Mouse (Mus musculus): ENCODE results near the gene Slc35e3.
"Not testable (repeated sequence)": the region's sequence is repeated elsewhere in the genome, so short reads cannot be mapped to it uniquely, and the experiment has no call there.

Gene Slc35e3

DNA sequence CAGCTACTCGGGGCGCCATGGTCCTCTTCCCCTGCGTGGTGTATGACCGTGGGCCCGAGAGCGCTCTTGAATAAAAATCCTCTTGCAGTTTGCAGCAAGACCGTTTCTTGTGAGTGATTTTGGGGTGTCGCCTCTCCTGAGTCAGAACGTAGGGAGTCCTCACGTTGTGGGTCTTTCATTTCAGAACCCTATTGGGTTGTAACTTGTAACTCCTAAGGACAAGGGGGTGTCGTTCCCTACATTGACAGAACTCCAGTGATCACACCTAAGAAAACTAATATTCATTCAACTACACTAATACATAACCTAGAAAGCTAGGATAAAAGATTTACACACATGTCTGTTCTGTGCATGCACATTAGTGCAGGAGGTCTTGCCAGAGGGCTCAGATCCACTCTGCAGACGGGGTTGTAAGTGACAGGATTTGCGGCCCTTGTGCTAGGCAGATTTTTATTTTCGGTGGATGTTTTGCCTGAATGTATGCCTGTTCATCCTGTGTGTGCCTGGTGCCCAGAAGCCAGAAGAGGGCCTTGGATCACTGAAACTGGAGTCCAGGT is 3.7 kb upstream of the Slc35e3 start:
- no peak for DNase-seq (ENCODE audit: low spot score)

DNA sequence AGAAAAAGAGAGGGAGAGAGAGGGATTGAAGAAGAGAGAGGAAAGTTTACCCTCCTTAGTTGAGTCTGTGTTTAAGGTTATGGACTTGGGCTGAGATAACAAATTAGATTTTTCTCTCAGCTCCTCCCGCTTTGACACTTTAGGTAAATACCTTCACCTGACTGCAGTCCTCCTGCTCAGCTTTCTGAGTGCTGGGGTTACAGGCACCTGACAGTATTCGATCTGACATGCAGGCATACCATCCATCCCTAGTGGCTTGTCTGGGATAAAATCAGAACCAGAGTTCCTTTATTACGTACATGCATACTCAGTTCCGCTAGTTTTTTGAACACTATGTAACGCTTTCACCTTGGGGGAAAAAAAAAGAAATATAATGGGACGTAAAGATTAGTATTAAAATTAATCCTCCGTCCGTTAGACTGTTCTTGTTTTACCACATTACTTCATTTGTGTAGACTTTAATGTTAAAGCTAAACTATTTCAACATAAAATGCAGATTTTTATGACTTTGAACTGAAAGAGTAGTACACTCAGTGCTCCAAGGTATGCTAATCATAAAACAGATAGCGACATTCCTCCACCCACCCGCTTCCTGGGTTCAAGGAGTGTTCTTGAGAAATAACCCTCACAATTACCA is 3.0 kb upstream of the Slc35e3 start:
- no peak for DNase-seq (ENCODE audit: low spot score)

DNA sequence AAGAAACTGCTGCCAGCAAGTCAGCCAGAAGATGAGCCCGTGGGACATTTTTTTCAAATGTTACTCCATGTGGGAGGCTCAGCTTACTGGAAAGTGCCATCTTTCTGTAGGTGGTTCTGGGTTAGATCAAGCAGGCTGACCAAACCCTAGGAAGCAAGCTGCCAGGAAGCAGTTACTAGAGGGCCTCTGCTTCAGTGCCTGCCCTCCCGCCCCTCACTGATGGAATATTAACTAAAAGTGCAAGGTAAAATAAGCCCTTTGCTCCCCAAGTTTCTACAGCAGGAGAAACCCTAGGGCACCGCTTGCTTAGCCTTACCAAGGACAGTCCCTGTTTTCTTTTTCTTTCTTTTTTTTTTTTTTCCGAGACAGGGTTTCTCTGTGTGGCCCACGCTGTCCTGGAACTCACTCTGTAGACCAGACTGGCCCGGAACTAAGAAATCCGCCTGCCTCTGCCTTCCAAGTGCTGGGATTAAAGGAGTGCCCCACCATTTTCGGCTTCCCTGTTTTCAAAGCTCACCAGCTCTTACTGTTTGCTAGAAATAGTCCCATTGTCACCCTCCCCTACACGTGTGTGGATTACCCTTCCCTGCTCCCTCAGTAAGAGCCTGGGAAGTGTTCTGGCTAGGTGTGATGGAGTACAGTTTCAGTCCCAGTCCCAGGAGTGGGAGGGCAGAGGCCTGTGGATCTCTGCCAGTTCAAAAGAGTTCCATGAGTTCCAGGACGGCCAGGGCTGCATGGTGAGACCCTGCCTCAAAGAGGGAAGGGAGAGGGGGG is 2.3 kb upstream of the Slc35e3 start:
- no peak for DNase-seq (ENCODE audit: low spot score)

DNA sequence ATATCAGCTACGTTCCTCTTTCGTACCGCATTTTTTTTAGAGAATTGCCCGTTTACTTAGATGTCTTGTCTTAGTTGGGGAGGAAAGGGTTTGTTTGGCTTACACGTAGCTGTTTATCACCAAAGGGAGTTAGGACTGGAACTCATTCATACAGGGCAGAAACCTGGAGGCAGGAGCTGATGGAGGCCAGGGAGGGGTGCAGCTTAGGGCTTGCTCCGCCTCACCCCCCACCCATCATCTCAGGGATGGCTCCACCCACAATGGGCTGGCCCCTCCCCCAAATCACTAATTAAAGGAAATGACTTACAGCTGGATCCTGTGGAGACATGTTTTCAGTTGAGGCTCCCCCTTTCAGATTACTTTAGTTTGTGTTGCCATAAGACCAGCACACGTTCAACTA is 1.5 kb upstream of the Slc35e3 start:
- no peak for DNase-seq (ENCODE audit: low spot score)

DNA sequence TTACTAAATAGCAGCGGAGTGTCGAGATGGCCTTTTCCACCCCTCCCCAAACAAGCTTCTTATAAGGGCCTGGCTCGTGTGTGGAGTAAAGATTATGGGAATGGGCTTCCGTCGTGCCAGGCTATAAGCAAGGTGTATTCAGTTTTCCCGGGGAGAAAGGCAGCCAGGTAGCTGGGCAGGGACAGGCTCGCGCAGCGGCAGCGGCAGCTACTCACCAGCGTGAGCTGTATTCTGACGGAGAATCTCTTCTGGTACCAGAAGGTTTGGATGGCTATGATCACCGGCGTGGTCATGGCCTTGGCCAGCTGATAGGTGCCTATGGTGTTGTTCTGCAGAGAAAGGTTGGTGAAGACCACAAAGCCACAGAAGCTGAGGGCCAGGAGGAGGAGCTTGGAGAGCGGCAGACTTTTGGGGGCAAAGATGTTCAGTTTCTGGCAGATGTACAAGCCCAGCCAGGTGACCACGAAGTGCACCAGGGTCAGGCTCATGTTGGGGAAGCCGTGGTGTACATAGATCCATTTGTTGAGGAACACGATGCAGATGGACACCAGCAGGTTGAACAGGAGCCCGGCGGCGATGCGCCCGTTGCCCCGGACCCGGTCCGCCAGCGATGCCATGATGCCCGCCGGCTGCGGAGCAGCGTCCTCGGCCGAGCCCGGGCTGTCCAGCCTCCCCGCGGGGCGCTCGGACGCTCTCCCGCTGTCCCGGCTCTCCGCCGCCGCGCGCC is 432 bp downstream of the Slc35e3 start:
- peak; percentile 35 for DNase-seq (ENCODE audit: low spot score)

DNA sequence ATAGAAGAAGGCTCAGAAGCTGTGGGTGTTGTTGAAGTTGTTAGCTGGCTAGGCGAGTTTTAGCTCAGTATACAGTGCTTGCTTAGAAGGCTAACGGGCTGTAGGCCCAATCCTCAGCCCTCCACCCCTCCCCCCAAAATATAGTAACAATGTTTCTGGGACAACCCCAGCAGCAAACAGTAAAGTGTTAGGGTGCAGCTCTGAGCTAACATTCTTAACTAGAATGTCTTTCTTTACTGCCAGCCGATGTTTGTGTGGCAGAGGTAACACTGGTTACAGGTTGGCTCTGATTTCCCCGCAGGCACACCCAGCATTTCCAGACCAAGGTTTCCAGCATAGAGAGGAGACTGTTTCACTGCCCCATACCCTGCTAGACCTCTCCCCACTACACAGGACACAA is 2.2 kb downstream of the Slc35e3 start:
- no peak for DNase-seq (ENCODE audit: low spot score)

DNA sequence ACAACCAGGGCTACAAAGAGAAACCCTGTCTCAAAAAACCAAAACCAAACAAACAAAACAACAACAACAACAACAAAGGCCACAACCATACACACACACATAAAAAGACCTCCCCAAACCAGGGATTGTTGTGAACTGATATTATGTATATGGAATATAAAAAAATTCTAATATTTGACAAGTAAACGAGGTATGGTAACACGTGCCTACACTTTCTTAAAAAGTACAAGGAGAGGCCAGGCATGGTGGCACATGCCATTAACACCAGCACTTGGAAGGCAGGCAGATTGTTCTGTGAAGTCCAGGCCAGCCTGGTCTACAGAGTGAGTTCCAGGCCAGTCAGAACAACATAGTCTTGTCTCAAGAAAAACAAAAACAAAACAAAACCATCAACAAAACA is 3.0 kb downstream of the Slc35e3 start:
- no peak for DNase-seq (ENCODE audit: low spot score)

DNA sequence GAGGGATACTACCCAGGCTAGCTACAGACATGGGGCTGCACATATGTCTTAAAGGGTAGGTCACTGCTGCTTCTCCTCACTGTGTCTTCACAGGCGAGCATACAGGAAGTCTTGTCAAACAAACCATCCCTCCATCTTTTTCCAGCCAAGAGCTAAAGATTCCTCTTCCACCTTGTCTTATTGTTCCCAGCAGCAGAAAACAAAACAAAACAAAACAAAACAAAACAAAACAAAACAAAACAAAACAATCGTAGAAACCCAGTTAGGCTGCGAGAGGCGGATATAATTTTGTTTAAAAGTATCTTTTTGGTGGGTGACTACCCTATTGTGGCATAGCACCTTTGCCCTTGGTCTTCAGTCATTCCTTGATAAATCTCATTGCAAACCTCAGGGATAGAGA is 3.5 kb downstream of the Slc35e3 start:
- no peak for DNase-seq (ENCODE audit: low spot score)

DNA sequence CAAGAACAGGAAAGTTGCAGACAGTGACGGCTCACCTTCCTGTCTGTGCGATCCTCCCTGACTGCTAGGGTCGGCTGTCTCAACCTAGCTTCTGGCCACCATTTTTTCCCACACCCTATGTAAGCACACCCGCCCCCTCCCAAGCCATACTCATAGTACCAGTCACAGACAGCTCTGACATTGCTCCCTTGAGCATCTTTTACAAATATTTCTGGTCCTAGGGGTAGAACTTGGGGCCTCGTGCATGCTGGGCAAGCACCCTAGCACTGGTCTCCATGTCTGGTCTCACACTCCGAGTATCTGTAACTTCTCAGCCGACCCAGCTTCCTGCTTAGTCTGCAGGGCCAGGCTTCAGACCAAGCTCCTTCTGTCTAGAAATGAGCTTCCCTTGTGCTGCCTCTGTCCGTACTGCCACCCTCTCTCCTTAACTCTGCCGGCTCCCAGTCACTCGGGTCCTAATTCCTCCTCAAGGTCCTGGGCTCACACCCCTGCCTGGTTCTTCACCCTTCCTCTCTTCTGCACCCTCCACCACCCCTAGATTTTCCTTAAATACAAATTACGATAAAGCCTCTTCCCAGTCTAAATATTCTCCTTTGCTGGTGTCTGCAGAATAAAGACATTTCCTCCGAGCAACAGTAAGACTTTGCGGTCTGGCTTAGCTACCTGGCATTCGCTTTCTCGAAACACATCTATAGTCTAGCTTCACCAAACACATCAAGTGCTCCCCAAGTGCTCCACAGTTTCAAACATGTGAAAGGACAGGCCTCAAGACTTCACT is 4.3 kb downstream of the Slc35e3 start:
- no peak for DNase-seq (ENCODE audit: low spot score)

DNA sequence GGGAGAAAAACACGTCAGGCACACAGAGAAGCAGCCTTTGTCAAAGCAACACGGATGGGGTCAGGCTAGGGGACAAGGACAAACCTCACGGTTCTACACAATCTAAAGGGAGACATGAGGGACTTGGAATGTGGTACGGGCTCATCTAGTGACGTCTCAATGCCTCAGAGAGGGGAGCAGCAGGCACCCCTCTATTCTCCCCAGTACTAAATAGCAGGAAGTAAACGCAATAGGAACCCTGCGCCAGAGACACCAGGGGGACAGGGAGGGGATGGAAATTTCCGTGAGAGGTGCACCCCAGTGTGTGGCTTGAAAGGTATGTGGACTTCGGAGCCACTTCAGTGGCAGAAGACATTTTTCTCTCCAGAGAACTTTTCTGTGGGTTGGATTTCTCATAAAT is 5.2 kb downstream of the Slc35e3 start:
- DNase-seq (ENCODE audit: low spot score) = no peak

DNA sequence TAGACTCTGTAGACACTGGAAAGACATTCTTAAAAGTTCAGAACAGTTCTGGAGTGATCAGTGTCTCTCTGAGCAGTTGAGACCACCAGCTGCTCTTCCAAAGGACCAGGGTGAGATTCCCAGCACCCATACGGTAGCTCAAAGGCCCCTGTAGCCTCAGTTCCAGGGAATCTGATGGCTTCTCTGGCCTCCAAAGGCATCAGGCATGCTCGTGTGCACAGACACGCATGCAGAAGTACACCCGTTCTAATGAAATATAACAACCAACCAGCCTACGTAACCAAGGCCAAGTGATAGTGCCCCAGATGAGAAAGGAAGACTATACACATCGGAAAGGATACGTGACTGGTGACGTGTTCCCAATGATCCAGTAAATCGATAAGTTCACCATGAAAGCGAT is 6.0 kb downstream of the Slc35e3 start:
- no peak for DNase-seq (ENCODE audit: low spot score)

DNA sequence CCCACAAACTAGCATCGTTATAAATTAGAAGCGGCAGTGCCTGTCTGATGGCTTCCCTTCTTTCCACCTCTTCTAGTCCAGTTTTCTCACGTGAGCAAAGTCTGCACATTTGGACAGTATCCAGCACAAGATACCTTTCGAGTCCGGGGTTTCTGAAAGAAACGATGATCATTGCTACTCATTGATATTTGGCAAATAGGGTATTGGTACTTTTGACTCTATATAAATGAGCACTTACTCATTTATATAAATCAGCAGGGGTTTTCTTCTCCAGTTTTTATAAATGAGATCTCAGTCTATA is 6.6 kb downstream of the Slc35e3 start:
- DNase-seq (ENCODE audit: low spot score) = no peak

DNA sequence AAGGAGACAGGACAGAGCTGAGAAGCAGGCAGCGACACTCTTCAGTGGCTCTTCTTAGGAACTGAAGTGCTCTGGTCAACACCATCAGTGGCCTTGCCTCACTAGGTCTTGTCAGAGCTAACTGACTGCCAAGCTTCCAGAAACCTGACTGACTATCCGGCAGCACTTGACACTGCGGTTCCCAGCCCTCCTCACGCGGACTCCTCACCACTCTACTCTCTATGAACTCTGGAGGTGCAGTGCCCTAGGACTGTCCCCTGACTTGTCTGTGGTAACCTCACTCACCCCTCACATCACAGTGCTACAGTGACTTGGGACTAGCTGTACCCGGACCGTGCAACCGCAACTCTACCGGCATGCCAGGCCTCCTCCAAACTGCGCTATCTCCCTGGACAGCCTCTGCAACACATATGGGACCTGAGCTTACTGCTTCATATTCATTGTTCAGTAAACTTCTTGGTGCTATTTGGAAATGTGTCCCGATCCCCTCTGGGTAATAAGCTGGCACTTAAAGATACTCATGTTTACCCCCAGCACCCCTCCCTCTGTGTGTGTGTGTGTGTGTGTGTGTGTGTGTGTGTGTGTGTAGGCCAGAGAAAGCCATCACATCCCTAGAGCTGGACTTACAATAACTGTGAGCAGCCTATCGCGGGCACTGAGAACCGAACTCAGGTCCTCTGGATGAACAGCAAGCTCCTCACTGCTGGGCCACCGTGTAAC is 7.1 kb downstream of the Slc35e3 start:
- DNase-seq (ENCODE audit: low spot score) = no peak

DNA sequence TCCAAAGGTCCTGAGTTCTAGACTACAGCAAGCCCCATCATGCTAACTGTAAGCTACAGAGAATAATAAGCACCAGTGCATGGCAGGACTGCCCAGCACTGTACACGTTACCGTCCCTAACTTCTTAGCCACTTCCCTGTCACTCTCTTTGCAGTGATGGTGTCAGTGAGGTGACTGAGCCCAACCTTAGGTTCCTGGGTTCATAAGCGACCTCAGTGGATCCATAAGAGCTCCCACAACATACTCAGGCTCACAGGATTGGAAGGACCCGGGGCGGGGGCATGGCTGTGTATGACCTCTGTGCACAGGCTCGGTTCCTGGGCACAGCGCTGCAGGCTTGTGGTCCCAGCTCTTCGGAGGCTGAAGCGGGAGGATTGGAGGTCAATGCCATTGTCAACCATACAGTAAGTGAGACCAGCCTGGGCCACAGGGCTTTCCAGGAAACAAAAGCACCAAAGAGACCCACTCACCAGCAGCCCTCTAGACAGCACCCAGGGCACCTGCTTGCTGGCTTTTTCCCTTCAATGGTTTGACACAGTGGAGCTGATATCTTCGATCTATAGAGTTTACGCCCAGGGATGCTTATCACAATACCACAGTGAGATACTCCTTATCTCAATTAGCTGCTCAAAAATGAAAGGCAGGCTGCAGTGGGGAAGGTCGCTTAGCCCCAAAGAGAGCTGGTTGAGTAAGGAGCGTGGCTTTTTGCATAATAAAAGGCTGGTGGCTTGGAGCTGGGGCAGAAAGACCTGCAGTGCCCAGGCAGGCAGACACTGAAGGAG is 7.8 kb downstream of the Slc35e3 start:
- DNase-seq (ENCODE audit: low spot score) = no peak

DNA sequence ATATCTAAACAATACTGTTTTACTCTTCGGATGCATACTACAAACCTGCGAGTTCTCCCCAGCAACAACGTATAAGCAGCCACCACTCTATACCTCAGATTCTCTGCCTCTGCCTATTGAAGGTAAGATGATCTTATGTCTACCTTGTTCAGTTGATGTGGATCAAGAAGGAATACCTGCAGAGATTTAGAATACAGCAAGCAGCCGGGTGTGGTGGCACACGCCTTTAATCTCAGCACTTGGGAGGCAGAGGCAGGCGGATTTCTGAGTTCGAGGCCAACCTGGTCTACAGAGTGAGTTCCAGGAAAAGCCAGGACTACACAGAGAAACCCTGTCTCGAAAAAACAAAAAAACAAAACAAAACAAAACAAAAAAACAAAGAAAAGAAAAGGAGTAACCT is 8.7 kb downstream of the Slc35e3 start:
- DNase-seq (ENCODE audit: low spot score) = not testable (repeated sequence)

DNA sequence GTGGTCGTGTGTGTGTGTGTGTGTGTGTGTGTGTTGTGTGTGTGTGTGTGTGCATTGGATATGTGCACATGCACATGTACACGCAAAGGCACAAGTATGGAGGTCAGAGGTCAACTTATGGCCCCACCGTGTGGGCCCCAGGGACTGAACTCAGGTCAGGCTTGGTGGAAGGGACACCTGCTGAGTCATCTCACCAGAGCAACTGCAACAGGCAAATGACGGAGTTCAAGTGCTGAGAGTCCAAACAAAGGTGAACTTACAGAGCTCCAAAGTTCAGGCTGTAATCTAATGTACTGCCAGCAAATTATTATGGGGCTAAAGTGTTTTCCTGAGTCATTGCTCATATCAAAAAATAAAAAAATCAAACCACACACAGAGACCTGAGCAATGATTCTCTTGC is 9.1 kb downstream of the Slc35e3 start:
- DNase-seq (ENCODE audit: low spot score) = peak; percentile 56

DNA sequence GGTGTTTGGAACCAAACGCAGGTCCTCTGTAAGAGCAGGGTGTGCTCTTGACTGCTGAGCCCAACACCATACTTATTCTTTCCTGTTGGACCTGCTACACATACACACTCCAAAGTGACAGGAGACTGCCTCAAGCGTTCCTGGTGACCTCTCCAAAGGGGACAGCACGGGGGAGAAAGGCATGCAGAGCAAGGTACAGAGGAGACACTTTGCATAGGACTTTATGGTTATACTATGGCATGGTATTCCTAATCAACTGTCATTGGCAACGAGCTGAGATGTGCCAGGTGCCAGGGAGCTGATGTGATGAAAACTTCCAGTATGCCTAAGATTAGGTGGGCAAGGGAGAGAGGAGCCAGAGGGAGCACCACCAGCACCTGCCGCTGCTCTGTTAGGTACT is 9.6 kb downstream of the Slc35e3 start:
- DNase-seq (ENCODE audit: low spot score) = no peak

DNA sequence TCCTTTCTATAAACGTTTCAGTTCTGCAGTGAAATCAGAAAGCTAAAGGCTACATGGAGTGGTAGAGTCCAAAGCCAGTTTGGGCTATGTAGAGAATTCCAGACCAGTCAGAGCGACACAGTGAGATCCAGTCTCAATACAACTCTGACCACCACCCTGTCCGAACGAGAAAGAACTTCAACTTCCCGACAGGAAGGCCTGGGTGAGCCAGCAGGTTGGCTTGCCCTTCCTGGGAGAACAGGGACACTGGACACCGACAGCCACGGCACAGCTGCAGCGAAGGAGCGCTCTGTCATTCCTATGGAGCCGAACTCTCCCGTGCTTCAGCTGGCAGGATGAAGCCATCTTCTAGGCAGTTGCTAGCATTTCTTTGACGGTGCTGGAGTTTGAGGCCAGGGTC is 10.8 kb downstream of the Slc35e3 start:
- DNase-seq (ENCODE audit: low spot score) = not testable (repeated sequence)

DNA sequence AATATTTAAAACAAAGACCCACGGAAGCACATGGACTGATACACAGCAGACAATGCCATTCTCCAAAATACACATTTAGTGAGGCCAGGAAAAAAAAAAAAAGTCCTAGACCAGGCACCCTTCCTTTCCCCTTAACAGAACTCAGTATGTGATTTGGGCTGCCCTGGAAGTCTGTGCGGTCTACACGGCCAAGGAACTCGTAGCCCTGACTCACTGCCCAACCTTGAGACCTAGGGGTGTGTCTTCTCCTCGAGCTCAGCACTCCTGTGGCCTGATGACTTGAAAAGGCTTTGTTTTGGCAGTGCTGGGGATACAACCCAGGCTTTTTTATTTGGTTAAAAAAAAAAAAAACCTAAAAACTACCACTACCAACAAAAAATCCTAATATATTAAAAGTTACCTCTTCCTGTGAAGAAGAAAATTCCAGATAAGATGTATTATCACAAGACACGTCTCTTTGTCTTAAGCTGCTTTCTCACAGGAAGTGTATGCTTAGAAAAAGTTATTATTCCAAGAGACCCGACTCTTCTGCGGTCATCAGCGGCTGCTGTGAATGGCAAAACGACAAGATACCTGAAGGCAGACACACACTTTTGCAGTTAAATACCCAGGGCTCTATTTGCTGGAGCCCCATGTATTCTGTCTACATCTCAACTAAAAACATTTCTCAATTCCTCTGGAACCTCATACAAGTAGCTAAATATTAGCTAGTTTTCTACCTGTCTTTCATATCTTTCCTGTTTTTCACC is 11.9 kb downstream of the Slc35e3 start:
- not testable (repeated sequence) for DNase-seq (ENCODE audit: low spot score)

DNA sequence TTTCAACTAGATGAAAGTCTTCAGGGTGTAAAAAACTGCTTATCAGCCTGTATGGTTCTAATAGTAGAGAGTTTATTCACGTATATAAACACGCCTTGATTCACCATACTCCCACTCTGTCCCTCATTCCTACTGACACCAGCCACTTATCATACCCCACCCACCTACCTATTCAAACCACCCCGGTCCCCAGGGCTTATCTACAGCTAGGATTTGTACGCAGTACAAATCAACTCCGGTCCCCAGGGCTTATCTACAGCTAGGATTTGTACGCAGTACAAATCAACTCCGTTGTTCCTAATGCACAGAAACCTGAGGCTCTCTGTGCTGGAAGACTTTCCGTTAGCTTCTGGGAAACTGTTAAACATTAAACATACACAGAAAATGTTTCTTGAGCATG is 12.5 kb downstream of the Slc35e3 start:
- DNase-seq (ENCODE audit: low spot score) = not testable (repeated sequence)

Measured in yolk sac, embryonic 10.5 days (tissue).